Mouse (Mus musculus) brain, embryonic 14.5 days (tissue): ENCODE measurements around the gene Exoc3l4.

Source experiments
- CTCF ChIP-seq: fragments of 200-500 bp; IDR thresholded peaks from 2 replicates; pipeline ENCODE4 v1.5.1; 2012; ENCODE audit warnings: inconsistent platforms, mild to moderate bottlenecking, moderate library complexity, borderline replicate concordance; ENCODE audit not compliant: insufficient read depth, insufficient read length; ENCODE audit errors: extremely low read depth
- POLR2A ChIP-seq: fragments of 200-500 bp; IDR thresholded peaks from 2 replicates; pipeline ENCODE4 v1.6.1; 2012; ENCODE audit warnings: mild to moderate bottlenecking, inconsistent platforms, borderline replicate concordance; ENCODE audit not compliant: poor library complexity, insufficient read depth, insufficient read length, severe bottlenecking; ENCODE audit errors: extremely low read depth

DNA sequence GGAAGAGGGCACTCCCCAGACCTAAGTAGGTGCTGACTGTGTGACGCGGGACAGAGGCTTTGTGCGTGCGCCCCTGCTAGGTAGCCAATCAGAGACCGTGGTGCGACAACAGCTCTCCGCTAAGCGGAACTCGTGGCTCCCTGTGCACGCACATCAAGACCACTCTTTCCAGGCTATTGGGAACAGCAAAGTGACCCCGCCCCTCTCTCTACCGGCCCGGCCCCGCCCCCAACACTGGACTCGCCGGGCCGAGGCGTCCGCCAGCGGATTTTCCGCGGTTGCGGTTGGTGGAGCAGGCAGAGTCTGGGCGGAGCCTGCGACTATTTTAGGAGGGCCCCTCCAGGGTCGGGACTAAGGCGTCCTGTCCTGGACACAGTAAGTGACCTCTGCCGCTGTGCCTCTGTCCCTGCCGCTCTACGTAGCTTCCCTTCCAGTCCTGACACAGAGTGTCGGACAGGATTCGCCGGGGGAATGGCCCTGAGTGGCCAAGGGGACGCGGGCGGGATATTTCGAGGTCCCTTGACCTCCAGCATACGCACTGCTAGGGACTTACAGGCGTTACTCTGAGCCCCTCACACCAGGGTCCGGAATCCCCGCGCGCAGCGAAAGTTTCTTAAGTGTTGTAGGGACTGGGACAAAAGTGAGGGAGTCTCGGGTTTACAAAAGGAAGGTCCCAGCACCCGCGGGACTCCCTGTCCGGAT lies 25.6 kb downstream of the Exoc3l4 start, which contains the start of gene Tnfaip2:
- TF ChIP-seq CTCF (no peak), POLR2A (no peak)
